Mouse (Mus musculus) embryonic facial prominence, embryonic 14.5 days (tissue): ENCODE measurements around the gene Prss47. TPM values are rescaled to one million over a fixed set of nuclear protein-coding genes. Genes with fewer than 3 reads are reported as not detected.

Source experiments
- ATAC-seq: fragments of 200-750 bp; cut with Nextera tagmentation; 2 replicates; pipeline ENCODE4 v1.8.0; 2017; ENCODE audit warnings: low read depth, moderate number of reproducible peaks, moderate TSS enrichment
- DNase-seq: peaks from one replicate; pipeline ENCODE4 v3.0.0-alpha.2; 2015; ENCODE audit warnings: low spot score
- H3K27ac ChIP-seq: fragments of 300-500 bp; sonication (generic); replicated peaks from 2 replicates; pipeline ENCODE4 v1.5.1; 2014; ENCODE audit warnings: low read depth, mild to moderate bottlenecking, low read length, moderate library complexity
- H3K27me3 ChIP-seq: fragments of 300-500 bp; sonication (generic); replicated peaks from 2 replicates; pipeline ENCODE4 v1.6.1; 2014; ENCODE audit warnings: low read length; ENCODE audit not compliant: control insufficient read depth, insufficient read depth
- H3K36me3 ChIP-seq: fragments of 300-500 bp; sonication (generic); 2 replicates; pipeline ENCODE4 v1.6.1; 2014; ENCODE audit warnings: low read length, mixed read lengths; ENCODE audit not compliant: control insufficient read depth, insufficient read depth
- H3K4me1 ChIP-seq: fragments of 300-500 bp; sonication (generic); 2 replicates; pipeline ENCODE4 v1.6.1; 2014; ENCODE audit warnings: antibody characterized with exemption, low read length; ENCODE audit not compliant: control insufficient read depth, insufficient read depth
- H3K4me2 ChIP-seq: fragments of 300-500 bp; sonication (generic); 2 replicates; pipeline ENCODE4 v1.6.1; 2014; ENCODE audit warnings: low read depth, mild to moderate bottlenecking, low read length, moderate library complexity, mixed read lengths
- H3K4me3 ChIP-seq: fragments of 300-500 bp; sonication (generic); 2 replicates; pipeline ENCODE4 v1.5.1; 2014; ENCODE audit warnings: low read depth, mild to moderate bottlenecking, low read length
- H3K9ac ChIP-seq: fragments of 300-500 bp; sonication (generic); 2 replicates; pipeline ENCODE4 v1.6.1; 2014; ENCODE audit warnings: low read depth, mild to moderate bottlenecking, low read length, moderate library complexity, mixed read lengths
- H3K9me3 ChIP-seq: fragments of 300-500 bp; sonication (generic); 2 replicates; pipeline ENCODE4 v1.6.1; 2016; ENCODE audit warnings: low read length; ENCODE audit not compliant: control insufficient read depth
- WGBS: fragments of 180-500 bp; shearing (Covaris S2); extraction: QIAGEN DNeasy Blood & Tissue Kit; methylation state at CpG from one replicate; pipeline ENCODE4 v1.1.7; 2014; 5-methylcytosine and 5-hydroxymethylcytosine counted together
- polyA plus RNA-seq: library from polyadenylated mRNA; unstranded; fragments of >200 nt; fragmentation: Nextera tagmentation; extraction: Ambion mirVana; gene quantifications from 2 replicates; pipeline ENCODE4 v1.2.1, GENCODE M21; 2014

Gene Prss47
- polyA plus RNA-seq, result not detected in 2 replicates

DNA sequence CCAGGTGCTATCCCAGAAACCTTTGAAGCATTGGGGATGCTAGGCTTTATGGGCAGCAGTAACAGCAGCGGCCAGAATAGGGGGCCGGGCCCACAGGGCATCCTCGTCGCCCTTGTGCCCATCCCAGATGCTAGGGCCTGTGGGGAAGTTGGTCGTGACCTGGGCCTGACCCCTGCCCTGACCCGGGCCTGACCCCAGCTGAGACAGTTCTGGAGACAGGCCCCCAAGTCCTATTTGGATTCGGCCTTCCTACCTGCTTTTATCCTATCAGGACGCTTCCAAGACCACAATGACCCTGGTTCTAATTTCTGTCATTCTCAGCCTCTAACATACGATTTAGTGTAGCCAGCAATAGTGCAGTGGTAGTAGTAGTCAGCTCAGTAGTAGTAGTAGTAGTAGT, at the start of gene Prss47:
Gene Prss47, minus strand, starts transcription at position 101 of the 400 bp plus-strand sequence.
- H3K27ac ChIP-seq, result no peak within 1 kb of the TSS
- 77% methylated on average over 9 of the region's 9 CpGs for WGBS

DNA sequence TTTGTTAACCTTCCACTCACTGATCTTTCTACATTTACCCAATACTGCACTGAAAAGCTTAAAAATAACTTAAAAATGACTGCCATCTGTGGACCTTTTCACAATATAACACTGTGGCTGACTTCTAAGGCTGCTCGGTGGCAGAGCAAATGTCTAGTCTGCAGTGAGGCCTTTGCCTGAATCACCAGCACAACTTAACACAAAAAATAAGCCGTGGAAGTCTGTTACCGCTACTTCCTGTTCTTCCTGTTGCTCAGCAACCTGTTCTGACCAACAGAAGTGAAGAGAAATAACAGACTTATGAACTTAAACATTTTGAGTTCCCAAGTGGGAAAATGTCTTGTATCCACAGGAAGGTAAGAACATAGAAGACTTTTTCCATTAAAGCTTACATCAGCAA, 48.7 kb upstream of the Prss47 start:
- no peak for ATAC-seq
- 91% methylated on average over 3 of the region's 3 CpGs for WGBS
- no peak for DNase-seq
- Histone ChIP-seq H3K27ac (no peak overlapping the region), H3K4me2 (no peak overlapping the region), H3K36me3 (0 out of 2 replicates have a peak, but pooled peaks cover 12% of the 10 kb centered on the region), H3K9me3 (peaks cover 59% of the 10 kb centered on the region), H3K4me3 (no peak overlapping the region), H3K27me3 (no peaks in the 10 kb centered on the region), H3K4me1 (no peaks in the 10 kb centered on the region), H3K9ac (no peak overlapping the region)

More for the DNA sequence above, at the start of gene Prss47:
- no peak for ATAC-seq
- no peak within 1 kb of the TSS for H3K4me3 ChIP-seq
- H3K4me2 ChIP-seq, result no peak within 1 kb of the TSS
- H3K4me1 ChIP-seq, result no peaks in the 10 kb centered on the region
- no peak within 1 kb of the TSS for H3K9ac ChIP-seq
- no peak for DNase-seq
- H3K27me3 ChIP-seq, result no peaks in the 10 kb centered on the region
- no peaks in the 10 kb centered on the region for H3K9me3 ChIP-seq
- H3K36me3 ChIP-seq, result no peaks in the 10 kb centered on the region

DNA sequence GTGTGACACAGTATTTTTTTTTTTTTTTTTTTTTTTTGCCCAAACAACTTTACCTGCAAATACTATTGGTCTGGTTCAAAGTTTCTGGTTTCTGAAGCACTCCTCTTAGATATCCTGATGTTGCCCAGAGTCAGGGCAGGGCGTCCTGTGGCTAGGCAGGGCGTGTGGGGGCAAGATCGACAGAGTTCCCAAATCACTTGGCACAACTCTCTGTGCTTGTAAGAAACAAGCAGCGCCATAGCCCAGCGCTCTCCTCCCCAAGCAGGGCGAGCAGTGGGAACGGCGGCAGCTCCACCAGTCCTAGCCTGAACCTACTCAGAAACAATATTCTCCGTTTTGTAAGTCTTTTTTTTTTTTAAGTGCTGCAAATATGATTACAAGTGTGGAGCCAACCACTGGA, 48.1 kb upstream of the Prss47 start:
- 91% methylated on average over 9 of the region's 9 CpGs for WGBS
- H3K4me2 ChIP-seq, result no peak overlapping the region
- H3K4me3 ChIP-seq, result no peak overlapping the region
- no peaks in the 10 kb centered on the region for H3K27me3 ChIP-seq
- H3K9ac ChIP-seq, result no peak overlapping the region
- H3K36me3 ChIP-seq, result 0 out of 2 replicates have a peak, but pooled peaks cover 8% of the 10 kb centered on the region
- H3K9me3 ChIP-seq, result peaks cover 53% of the 10 kb centered on the region
- no peak overlapping the region for H3K27ac ChIP-seq
- no peak for ATAC-seq
- no peaks in the 10 kb centered on the region for H3K4me1 ChIP-seq
- DNase-seq, result no peak

DNA sequence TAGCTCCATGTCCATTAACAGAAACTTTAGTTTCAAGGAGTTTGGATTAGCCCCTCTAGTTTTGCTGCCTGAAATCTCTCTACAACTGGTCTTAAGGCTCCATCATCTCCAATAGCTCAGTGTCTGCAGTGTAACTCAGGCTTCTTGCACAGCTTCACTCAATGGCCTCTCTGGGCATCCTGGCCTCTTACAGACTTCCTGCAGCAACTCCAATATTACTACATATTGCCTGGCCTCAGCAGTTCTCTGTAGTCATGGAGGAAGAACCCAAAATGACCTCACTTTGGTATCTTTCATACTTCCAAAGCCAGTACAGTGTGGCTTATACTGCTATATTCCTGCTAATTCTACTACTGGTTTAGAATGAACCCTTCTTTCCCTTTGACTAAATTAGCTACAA, 44.5 kb upstream of the Prss47 start:
- no peak overlapping the region for H3K27ac ChIP-seq
- H3K9me3 ChIP-seq, result peaks cover 23% of the 10 kb centered on the region
- ATAC-seq (no peak), DNase-seq (no peak)
- no peak overlapping the region for H3K9ac ChIP-seq
- no peak overlapping the region for H3K4me3 ChIP-seq
- H3K4me2 ChIP-seq, result no peak overlapping the region
- no peaks in the 10 kb centered on the region for H3K27me3 ChIP-seq
- peaks cover 23% of the 10 kb centered on the region for H3K36me3 ChIP-seq
- no peaks in the 10 kb centered on the region for H3K4me1 ChIP-seq

DNA sequence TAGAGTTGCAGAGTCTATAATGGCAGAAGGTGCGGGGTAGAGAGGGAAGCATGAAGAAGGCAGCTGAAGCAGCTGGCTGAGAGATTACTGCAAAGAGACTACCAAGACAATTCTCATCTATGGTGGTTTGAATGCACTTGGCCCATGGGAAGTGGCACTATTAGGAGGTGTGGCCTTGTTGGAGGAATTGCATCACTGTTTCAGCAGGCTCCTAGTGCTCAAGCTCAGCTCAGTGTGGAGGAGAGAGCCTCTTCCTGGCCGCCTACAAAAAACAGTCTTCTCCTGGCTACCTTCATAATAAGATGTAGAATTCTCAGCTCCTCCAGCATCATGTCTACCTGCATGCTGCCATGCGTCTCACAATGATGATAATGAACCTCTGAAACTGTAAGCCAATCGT, 43.4 kb upstream of the Prss47 start:
- Histone ChIP-seq H3K4me3 (no peak overlapping the region), H3K4me2 (no peak overlapping the region), H3K9ac (no peak overlapping the region), H3K27ac (no peak overlapping the region), H3K9me3 (peaks cover 15% of the 10 kb centered on the region; the same call in 1 of the 2 replicates), H3K4me1 (no peaks in the 10 kb centered on the region), H3K27me3 (no peaks in the 10 kb centered on the region), H3K36me3 (peaks cover 29% of the 10 kb centered on the region)
- DNase-seq (no peak), ATAC-seq (no peak)
- WGBS, result 92% methylated on average over 4 of the region's 4 CpGs

DNA sequence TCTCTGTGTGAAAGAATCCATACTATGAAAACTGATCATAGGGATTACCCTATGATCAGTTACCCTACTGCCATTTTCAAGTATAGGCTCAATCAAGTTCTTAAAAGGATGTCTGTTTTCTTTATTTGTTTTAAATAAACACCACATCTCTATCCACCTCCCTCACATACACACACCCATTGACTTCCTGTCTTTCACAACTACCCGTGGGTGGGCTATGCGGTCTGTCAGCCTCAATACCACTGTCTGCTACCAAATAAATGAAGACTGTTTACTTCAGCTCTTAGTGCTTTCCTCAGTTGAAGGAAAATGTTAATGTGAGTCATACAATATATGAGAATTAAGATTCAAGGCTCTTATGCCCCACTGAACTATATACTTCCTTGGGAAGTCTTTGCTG, 17.4 kb upstream of the Prss47 start:
- Histone ChIP-seq H3K9me3 (no peaks in the 10 kb centered on the region), H3K9ac (no peak overlapping the region), H3K27me3 (no peaks in the 10 kb centered on the region), H3K4me3 (no peak overlapping the region), H3K36me3 (peaks cover 60% of the 10 kb centered on the region), H3K27ac (no peak overlapping the region), H3K4me1 (no peaks in the 10 kb centered on the region), H3K4me2 (no peak overlapping the region)
- ATAC-seq, result no peak
- 89% methylated on average over 2 of the region's 2 CpGs for WGBS
- no peak for DNase-seq

DNA sequence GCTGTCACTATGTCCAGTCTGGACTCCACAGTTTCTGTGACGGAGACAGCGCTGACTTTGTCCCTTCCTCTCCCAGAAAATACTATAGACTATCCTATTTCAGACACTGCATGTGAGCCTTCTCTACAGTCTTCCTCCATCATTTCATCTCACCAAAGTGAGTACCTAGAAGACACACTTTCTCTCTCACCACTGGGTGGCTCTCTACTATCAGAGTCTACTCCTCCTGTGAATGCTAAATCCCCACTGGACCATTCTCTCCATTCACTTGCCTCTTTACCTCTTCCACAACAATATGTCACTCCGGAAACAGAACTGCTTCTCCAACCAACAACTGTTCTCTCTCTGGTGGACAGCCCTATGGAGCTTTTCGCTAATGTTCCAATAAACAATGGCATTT, 17.5 kb downstream of the Prss47 start:
- no peak for ATAC-seq
- no peak overlapping the region for H3K27ac ChIP-seq
- H3K4me2 ChIP-seq, result no peak overlapping the region
- no peak overlapping the region for H3K4me3 ChIP-seq
- H3K27me3 ChIP-seq, result no peaks in the 10 kb centered on the region
- no peaks in the 10 kb centered on the region for H3K36me3 ChIP-seq
- H3K9ac ChIP-seq, result no peak overlapping the region
- WGBS, result 69% methylated on average over 4 of the region's 4 CpGs
- H3K9me3 ChIP-seq, result no peaks in the 10 kb centered on the region
- no peaks in the 10 kb centered on the region for H3K4me1 ChIP-seq
- no peak for DNase-seq

DNA sequence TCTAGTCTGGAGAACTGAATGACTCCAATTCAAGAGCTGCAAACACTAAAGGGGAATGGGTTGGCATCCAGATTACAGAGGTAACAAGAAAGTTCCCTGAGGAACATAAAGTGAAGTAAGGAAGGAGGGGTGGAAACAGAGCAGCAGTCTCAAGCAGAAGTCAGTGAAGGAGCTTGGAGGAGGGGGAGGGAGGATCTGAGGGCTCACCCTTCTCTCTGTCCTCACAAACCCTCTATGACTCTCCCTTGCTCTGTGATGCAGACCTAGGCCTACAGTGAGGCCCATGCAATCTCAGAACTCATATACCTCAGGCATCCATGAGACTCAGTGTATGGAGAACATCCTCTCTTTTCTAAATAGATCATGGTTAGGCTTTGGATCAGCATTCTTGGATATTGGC, 19.8 kb downstream of the Prss47 start, which contains the start of gene Spata31d1c:
Gene Spata31d1c, plus strand, starts transcription at position 301 of the 400 bp plus-strand sequence.
- no peak within 1 kb of the TSS for H3K27ac ChIP-seq
- DNase-seq (no peak), ATAC-seq (no peak)
- H3K36me3 ChIP-seq, result no peaks in the 10 kb centered on the region
- H3K4me2 ChIP-seq, result no peak within 1 kb of the TSS
- no peaks in the 10 kb centered on the region for H3K4me1 ChIP-seq
- no peak within 1 kb of the TSS for H3K9ac ChIP-seq
- H3K9me3 ChIP-seq, result no peaks in the 10 kb centered on the region
- H3K27me3 ChIP-seq, result no peaks in the 10 kb centered on the region
- H3K4me3 ChIP-seq, result no peak within 1 kb of the TSS

DNA sequence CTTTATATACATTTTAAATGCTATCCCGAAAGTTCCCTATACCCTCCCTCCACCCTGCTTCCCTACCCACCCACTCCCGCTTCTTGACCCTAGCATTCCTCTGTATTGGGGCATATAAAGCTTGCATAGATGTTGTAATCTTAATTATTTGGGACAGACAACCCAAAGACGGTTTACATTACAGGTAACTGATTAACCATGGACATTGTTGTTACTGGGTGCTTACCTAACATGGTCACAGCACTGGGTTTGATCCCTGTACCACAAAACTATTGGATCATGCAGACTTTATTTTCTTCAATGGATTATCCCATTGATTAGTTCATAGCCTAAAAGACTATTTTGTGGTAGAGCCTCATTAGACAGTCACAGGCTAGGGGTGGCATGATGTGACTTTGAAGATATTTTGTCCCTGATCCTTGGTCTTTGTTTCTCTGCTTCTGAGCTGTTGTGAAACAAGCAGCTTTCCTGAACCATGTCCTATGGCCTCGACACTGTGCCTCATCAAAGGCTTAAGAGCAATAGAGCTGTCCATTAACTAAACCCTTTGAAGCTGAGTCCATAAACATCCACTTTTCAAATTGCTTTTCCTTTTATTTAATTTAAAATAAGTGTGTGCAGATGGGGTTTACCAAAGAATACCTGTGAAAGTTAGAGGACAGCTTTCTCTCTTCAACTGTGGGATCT, 41.4 kb downstream of the Prss47 start:
- ATAC-seq (no peak), DNase-seq (no peak)
- Histone ChIP-seq H3K36me3 (no peaks in the 10 kb centered on the region), H3K9me3 (no peaks in the 10 kb centered on the region), H3K27ac (no peak overlapping the region), H3K4me3 (no peak overlapping the region), H3K27me3 (no peaks in the 10 kb centered on the region), H3K9ac (no peak overlapping the region), H3K4me2 (no peak overlapping the region), H3K4me1 (no peaks in the 10 kb centered on the region)
- 68% methylated on average over 4 of the region's 4 CpGs for WGBS
